Mouse (Mus musculus) embryonic fibroblast, embryonic 13.5 days (primary cell): ENCODE measurements at regions not wholly inside any gene's neighbourhood (a gene's known extent, or its start where the extent isn't known, plus 50 kb on each side); places are given as distances from the start of the nearest gene placed in this dataset.

Experiments used
- CTCF ChIP-seq: IDR thresholded peaks from 2 replicates; pipeline ENCODE4 v1.5.1; 2011; ENCODE audit warnings: mild to moderate bottlenecking, control low read depth, low read length, moderate library complexity, borderline replicate concordance; ENCODE audit not compliant: insufficient read depth
- POLR2A ChIP-seq: IDR thresholded peaks from 2 replicates; pipeline ENCODE4 v1.6.1; 2011; ENCODE audit warnings: low read depth, mild to moderate bottlenecking, control low read depth, low read length, moderate library complexity

GRCm38 (mm10) chr14:25301336-25302031 is 157.5 kb upstream of the Zmiz1 start:
- TF ChIP-seq CTCF, result no peak
- no peak for TF ChIP-seq POLR2A
